Mouse (Mus musculus) embryonic facial prominence, embryonic 13.5 days (tissue): ENCODE measurements at regions not wholly inside any gene's neighbourhood (a gene's known extent, or its start where the extent isn't known, plus 50 kb on each side); places are given as distances from the start of the nearest gene placed in this dataset.

Experiments used
- ATAC-seq: fragments of 200-750 bp; cut with Nextera tagmentation; 2 replicates; pipeline ENCODE4 v1.8.0; 2017; ENCODE audit warnings: low read depth; ENCODE audit not compliant: insufficient number of reproducible peaks, insufficient read depth, low FRiP score, low TSS enrichment
- H3K27ac ChIP-seq: fragments of 300-500 bp; sonication (generic); 2 replicates; pipeline ENCODE4 v1.5.1; 2015; ENCODE audit warnings: moderate library complexity, mild to moderate bottlenecking, inconsistent platforms
- H3K27me3 ChIP-seq: fragments of 300-500 bp; sonication (generic); 2 replicates; pipeline ENCODE4 v1.6.1; 2015; ENCODE audit warnings: mild to moderate bottlenecking, inconsistent platforms
- H3K36me3 ChIP-seq: fragments of 300-500 bp; sonication (generic); 2 replicates; pipeline ENCODE4 v1.6.1; 2015; ENCODE audit warnings: mild to moderate bottlenecking, inconsistent platforms
- H3K4me1 ChIP-seq: fragments of 300-500 bp; sonication (generic); 2 replicates; pipeline ENCODE4 v1.6.1; 2015; ENCODE audit warnings: inconsistent platforms
- H3K4me2 ChIP-seq: fragments of 300-500 bp; sonication (generic); 2 replicates; pipeline ENCODE4 v1.6.1; 2015; ENCODE audit warnings: moderate library complexity, mild to moderate bottlenecking, inconsistent platforms
- H3K4me3 ChIP-seq: fragments of 300-500 bp; sonication (generic); 2 replicates; pipeline ENCODE4 v1.5.1; 2015; ENCODE audit warnings: mild to moderate bottlenecking, inconsistent platforms
- H3K9ac ChIP-seq: fragments of 300-500 bp; sonication (generic); 2 replicates; pipeline ENCODE4 v1.6.1; 2015; ENCODE audit warnings: mild to moderate bottlenecking, inconsistent platforms
- H3K9me3 ChIP-seq: fragments of 300-500 bp; sonication (generic); 2 replicates; pipeline ENCODE4 v1.6.1; 2016; ENCODE audit warnings: inconsistent platforms
- WGBS: fragments of 180-500 bp; shearing (Covaris S2); methylation state at CpG from one replicate; pipeline ENCODE4 v1.1.7; 2015; ENCODE audit warnings: mixed read lengths; 5-methylcytosine and 5-hydroxymethylcytosine counted together

DNA sequence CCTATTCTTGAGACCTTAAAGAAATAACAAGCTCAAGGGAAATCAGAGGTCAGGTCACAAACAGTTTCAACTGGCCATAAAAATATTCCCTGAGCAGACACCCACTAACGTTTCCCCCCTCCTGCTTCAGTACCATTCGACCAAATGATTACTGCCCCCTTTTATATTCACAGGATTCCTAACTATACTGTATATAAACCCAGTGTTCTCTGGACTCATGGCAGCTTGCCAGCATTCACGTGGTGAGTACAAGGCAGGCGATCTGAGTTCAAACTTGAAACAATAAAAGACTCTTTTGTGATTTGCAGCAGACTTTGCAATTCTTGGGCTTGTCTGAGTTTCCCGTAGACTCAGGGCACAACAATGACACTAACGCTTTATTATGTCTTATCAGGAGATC is 989.0 kb upstream of the H2afb3 start:
- no peaks in the 10 kb centered on the region for H3K9me3 ChIP-seq
- H3K4me3 ChIP-seq, result no peak overlapping the region
- ATAC-seq, result no peak
- H3K4me2 ChIP-seq, result no peak overlapping the region
- no peaks in the 10 kb centered on the region for H3K27me3 ChIP-seq
- H3K36me3 ChIP-seq, result no peaks in the 10 kb centered on the region
- 65% methylated on average over 6 of the region's 6 CpGs for WGBS
- H3K27ac ChIP-seq, result no peak overlapping the region
- no peaks in the 10 kb centered on the region for H3K4me1 ChIP-seq
- H3K9ac ChIP-seq, result no peak overlapping the region

DNA sequence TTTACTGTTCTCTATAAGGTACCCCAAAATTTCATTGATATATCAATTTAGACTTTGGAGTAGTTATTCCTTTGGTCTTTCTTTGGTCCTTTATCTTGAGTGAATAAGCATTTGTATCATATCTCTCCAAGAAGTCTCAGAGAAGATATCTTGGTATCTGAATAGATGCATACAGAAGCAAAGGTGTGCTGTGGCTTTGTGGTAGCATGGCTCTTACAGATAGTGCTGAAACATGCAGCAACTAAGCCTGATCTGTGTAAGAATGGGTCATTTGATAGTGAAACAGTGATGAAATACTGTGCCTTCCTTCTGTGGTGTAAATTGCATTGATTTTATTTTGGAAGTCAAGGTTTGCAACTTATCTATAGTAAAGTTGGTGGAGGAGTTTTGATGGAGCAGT is 978.3 kb upstream of the H2afb3 start:
- no peaks in the 10 kb centered on the region for H3K9me3 ChIP-seq
- H3K27ac ChIP-seq, result no peak overlapping the region
- H3K9ac ChIP-seq, result no peak overlapping the region
- H3K27me3 ChIP-seq, result no peaks in the 10 kb centered on the region
- no peak overlapping the region for H3K4me2 ChIP-seq
- ATAC-seq, result no peak
- H3K4me3 ChIP-seq, result no peak overlapping the region
- H3K36me3 ChIP-seq, result no peaks in the 10 kb centered on the region
- H3K4me1 ChIP-seq, result no peaks in the 10 kb centered on the region

DNA sequence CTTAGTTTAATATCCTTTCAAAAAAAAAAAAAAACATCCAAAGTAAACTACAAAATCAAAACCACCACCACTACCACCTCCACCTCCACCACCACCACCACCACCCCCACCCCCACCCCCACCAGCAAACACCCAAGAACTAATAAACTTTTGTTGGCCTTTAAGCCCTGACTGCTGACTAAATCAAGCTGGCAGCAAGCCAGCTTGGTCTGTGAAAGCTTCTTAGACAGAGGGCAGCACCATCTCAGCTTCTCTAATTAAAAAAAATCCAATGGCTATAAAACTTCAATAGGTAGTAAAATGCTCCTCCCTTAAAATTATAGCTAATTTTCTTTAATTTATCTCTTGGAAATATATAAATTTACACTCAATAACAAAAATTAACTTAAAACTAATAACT is 957.2 kb upstream of the H2afb3 start:
- H3K9ac ChIP-seq, result no peak overlapping the region
- H3K9me3 ChIP-seq, result no peaks in the 10 kb centered on the region
- no peak overlapping the region for H3K4me3 ChIP-seq
- no peaks in the 10 kb centered on the region for H3K36me3 ChIP-seq
- no peak overlapping the region for H3K4me2 ChIP-seq
- no peaks in the 10 kb centered on the region for H3K4me1 ChIP-seq
- H3K27ac ChIP-seq, result no peak overlapping the region
- no peaks in the 10 kb centered on the region for H3K27me3 ChIP-seq
- ATAC-seq, result no peak

DNA sequence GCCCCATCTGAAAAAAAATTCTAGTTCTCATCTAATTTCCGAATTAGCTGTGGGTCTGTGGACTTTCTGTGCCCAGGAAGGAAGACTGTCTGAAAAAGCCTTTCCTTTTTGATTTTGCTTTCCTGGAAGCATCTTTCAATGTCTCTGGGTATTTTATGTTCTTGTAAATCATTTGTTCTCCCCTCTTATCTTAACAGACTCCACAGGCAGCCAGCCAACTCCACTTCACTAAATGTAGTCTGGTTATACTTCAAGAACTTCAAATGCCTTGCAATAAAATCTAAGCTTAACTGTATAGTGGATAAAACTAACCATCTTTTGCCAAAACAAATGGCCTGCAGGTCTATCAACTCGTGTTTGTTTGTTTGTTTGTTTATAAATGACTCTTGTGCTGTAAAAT is 956.7 kb upstream of the H2afb3 start:
- Histone ChIP-seq H3K27me3 (no peaks in the 10 kb centered on the region), H3K27ac (no peak overlapping the region), H3K4me2 (no peak overlapping the region), H3K9me3 (no peaks in the 10 kb centered on the region), H3K4me3 (no peak overlapping the region), H3K9ac (no peak overlapping the region), H3K36me3 (no peaks in the 10 kb centered on the region), H3K4me1 (no peaks in the 10 kb centered on the region)
- WGBS, result 58% methylated on average over 2 of the region's 2 CpGs
- ATAC-seq, result no peak

DNA sequence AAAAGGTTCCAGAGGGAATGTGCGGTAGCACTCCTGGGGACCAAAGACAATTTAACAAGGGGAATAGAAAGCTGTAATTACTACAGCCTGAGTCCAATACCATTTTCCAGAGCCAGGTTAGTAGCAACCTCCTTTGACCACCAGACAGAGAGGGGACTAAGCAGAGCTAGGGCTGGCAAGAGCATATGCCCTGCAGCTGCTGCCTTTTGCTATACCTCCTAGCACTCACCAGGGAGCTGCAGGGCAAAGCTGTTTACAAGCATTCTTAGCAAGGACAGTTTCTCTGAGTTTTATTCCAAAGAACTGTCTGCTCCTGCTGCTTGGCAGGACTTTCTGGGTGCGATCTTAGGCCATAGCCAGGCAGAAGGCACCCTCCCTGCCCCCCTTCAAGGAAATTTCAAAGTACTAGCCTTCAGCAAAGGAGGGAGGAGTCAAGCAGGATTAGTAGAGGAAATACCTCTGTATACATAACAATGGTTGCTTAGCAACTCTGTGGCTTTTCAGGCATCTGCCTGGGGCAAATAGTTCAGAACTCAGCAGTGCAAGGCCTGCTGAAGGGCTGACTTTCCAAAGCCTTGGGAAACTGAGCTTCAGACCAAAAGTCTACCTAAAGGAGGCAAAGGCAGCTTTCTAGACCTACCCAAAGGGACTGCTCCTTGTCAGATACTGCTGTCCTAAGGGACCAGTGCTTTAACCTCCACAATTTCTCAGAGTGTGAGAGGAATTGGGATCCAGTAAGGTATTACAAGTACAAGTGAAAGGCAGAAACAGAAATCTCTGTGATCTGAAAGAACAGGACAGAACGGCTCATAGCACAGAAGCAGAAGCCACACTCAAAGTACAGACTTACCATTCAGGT is 919.5 kb upstream of the H2afb3 start:
- H3K4me3 ChIP-seq, result no peak overlapping the region
- H3K4me2 ChIP-seq, result no peak overlapping the region
- H3K9me3 ChIP-seq, result no peaks in the 10 kb centered on the region
- 33% methylated on average over 3 of the region's 3 CpGs for WGBS
- H3K4me1 ChIP-seq, result no peaks in the 10 kb centered on the region
- no peaks in the 10 kb centered on the region for H3K27me3 ChIP-seq
- no peak overlapping the region; the same call in 1 of the 2 replicates for H3K27ac ChIP-seq
- ATAC-seq, result peak; percentile 81
- no peak overlapping the region for H3K9ac ChIP-seq
- no peaks in the 10 kb centered on the region for H3K36me3 ChIP-seq
